In the genomic region with DNA sequence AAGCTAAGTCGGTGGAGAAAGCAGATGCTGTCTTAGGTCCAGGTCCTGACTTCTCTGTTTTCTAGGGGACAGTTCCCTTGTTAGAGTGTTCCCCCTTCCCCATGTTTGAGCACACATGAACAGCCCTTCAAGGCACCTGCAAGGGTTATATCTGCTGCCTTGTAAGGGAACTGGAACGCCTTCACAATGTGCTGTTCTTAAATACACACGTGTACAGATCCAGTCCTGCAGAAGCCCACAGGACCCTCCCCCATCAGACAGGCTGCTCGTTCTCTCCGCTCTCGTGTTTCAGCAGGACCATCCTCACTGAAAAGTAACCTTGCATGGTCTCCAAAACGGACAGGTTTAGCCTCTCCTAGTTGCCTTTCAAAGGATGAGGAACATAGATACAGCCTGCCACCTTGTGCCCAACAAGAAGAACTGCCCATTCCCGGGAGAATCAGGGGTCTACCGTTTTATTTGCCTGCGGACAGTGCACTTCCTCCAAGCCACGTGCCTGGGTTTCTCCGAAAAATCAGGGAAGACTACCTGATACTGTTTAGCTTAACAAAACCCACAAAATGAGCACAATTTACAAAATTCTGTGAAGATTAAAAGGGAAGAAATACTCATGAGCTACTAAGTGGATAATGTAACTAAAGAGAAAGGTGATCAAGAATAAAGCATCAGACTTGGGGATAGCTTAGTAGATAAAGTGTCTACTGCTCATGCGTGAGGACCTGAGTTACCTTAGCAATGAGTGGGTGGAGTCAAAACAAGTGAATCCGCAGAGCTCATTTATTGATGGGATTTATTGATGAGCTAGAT, we compare ENCODE assay signal across 9 mouse cellular contexts. TPM values are rescaled to one million over a fixed set of nuclear protein-coding genes. Genes with fewer than 3 reads are reported as not detected.
DNase-seq lines count a peak whose midpoint lies in the region; ATAC-seq and TF ChIP-seq lines count a peak whose summit lies in the region.
"Had no signal": no experiment of that assay in that cellular context is flagged by ENCODE, and none has a peak within 500 bp of the region (broad histone marks: within the 10 kb centered on the region; RNA-seq: fewer than 3 reads in every experiment).

No protein-coding gene starts in this region.

- intact Hi-C loops in heart, adult 2 months (cut with DNase I): loop anchor here (5.0 kb wide), 2 partner anchors 92 to 343 kb away; no protein-coding TSS in a partner anchor

- 0 out of 2 replicates have a peak overlapping the region, but pooled peaks have one; percentile 11 for H3K4me2 ChIP-seq in hindbrain, embryonic 12.5 days (replicated peaks)
- H3K4me2 ChIP-seq in lung, postnatal 0 days (replicated peaks; ENCODE audit: low read depth, low read length): no peak overlapping the region

- H3K36me3 ChIP-seq in heart, adult 2 months (ENCODE audit: control insufficient read depth, insufficient read depth, low read length): no peaks in the 10 kb centered on the region
- H3K36me3 ChIP-seq in ES-Bruce4 (ENCODE audit: control insufficient read depth, insufficient read depth, low read length, poor library complexity, severe bottlenecking): no peaks in the 10 kb centered on the region
- no peaks in the 10 kb centered on the region for H3K36me3 ChIP-seq in hindbrain, embryonic 12.5 days
- no peaks in the 10 kb centered on the region for H3K36me3 ChIP-seq in lung, postnatal 0 days (ENCODE audit: insufficient read depth, low read length)
- no peaks in the 10 kb centered on the region for H3K36me3 ChIP-seq in splenic B cell, adult 2 months (ENCODE audit: control insufficient read depth, insufficient read depth, low read length, poor library complexity, severe bottlenecking)

- no peaks in the 10 kb centered on the region for H3K9me3 ChIP-seq in ES-Bruce4 (replicated peaks; ENCODE audit: control insufficient read depth, insufficient read depth, low read length, poor library complexity, severe bottlenecking)
- no peaks in the 10 kb centered on the region for H3K9me3 ChIP-seq in hindbrain, embryonic 12.5 days (replicated peaks)
- H3K9me3 ChIP-seq in lung, postnatal 0 days (ENCODE audit: low read length): no peaks in the 10 kb centered on the region

- H3K4me1 ChIP-seq in heart, adult 2 months (ENCODE audit: control insufficient read depth, insufficient read depth, low read length): no peaks in the 10 kb centered on the region
- no peaks in the 10 kb centered on the region for H3K4me1 ChIP-seq in ES-Bruce4 (ENCODE audit: control insufficient read depth, insufficient read depth, low read length)
- H3K4me1 ChIP-seq in hindbrain, embryonic 12.5 days: no peaks in the 10 kb centered on the region
- no peaks in the 10 kb centered on the region for H3K4me1 ChIP-seq in lung, postnatal 0 days (ENCODE audit: insufficient read depth, low read depth, low read length)

- 20% methylated on average over 14 of the region's 14 CpGs for WGBS in heart, adult 2 months
- 22% methylated on average over 14 of the region's 14 CpGs for WGBS in hindbrain, embryonic 12.5 days
- WGBS in lung, postnatal 0 days: 16% methylated on average over 14 of the region's 14 CpGs

- peak; percentile 75 for TF ChIP-seq CTCF in heart, adult 2 months (IDR thresholded peaks at IDR 0.05)
- peak; percentile 50 for TF ChIP-seq CTCF in ES-Bruce4 (IDR thresholded peaks at IDR 0.05; ENCODE audit: low read depth, low read length)
- peak; percentile 82 for TF ChIP-seq CTCF in lung, postnatal 0 days (IDR thresholded peaks at IDR 0.05)

- H3K27me3 ChIP-seq in heart, adult 2 months (ENCODE audit: control insufficient read depth, insufficient read depth, low read length): no peaks in the 10 kb centered on the region; the same call in 1 of the 2 replicates
- no peaks in the 10 kb centered on the region for H3K27me3 ChIP-seq in ES-Bruce4 (ENCODE audit: control insufficient read depth, insufficient read depth, low read length, poor library complexity, severe bottlenecking)
- H3K27me3 ChIP-seq in hindbrain, embryonic 12.5 days: 0 out of 2 replicates have a peak, but pooled peaks cover 2% of the 10 kb centered on the region
- no peaks in the 10 kb centered on the region for H3K27me3 ChIP-seq in lung, postnatal 0 days (replicated peaks; ENCODE audit: insufficient read depth, low read length)
- H3K27me3 ChIP-seq in splenic B cell, adult 2 months (ENCODE audit: control insufficient read depth, insufficient read depth, low read length, poor library complexity, severe bottlenecking): no peaks in the 10 kb centered on the region

- TF ChIP-seq POLR2A in heart, adult 2 months (IDR thresholded peaks at IDR 0.05; ENCODE audit: insufficient read depth, low read depth, low read length): no peak
- no peak for TF ChIP-seq POLR2A in ES-Bruce4 (IDR thresholded peaks at IDR 0.05; ENCODE audit: insufficient read depth, low read length)

- H3K27ac ChIP-seq in heart, adult 2 months: no peak overlapping the region
- no peak overlapping the region for H3K27ac ChIP-seq in ES-Bruce4 (ENCODE audit: insufficient read depth, low read length)
- H3K27ac ChIP-seq in hindbrain, embryonic 12.5 days: no peak overlapping the region
- no peak overlapping the region for H3K27ac ChIP-seq in lung, postnatal 0 days (ENCODE audit: low read length)

- no peak for TF ChIP-seq EP300 in heart, adult 2 months (IDR thresholded peaks at IDR 0.05; ENCODE audit: insufficient read depth, low read depth, low read length)
- no peak for TF ChIP-seq EP300 in ES-Bruce4 (IDR thresholded peaks at IDR 0.05; ENCODE audit: insufficient read depth, low read depth, low read length)
- no peak for TF ChIP-seq EP300 in lung, postnatal 0 days (IDR thresholded peaks at IDR 0.05)

- no peaks in the 10 kb centered on the region for H3K79me2 ChIP-seq in heart, adult 2 months (replicated peaks; ENCODE audit: control insufficient read depth, insufficient read depth, low read length)

- no peak overlapping the region for H3K9ac ChIP-seq in heart, adult 2 months (ENCODE audit: low read depth, low read length)
- no peak overlapping the region for H3K9ac ChIP-seq in ES-Bruce4 (ENCODE audit: low read depth, poor library complexity, severe bottlenecking)
- H3K9ac ChIP-seq in hindbrain, embryonic 12.5 days: no peak overlapping the region
- no peak overlapping the region for H3K9ac ChIP-seq in lung, postnatal 0 days (replicated peaks; ENCODE audit: low read depth)

- no peak overlapping the region for H3K4me3 ChIP-seq in heart, adult 2 months
- H3K4me3 ChIP-seq in ES-Bruce4 (ENCODE audit: low read depth, low read length): no peak overlapping the region
- no peak overlapping the region for H3K4me3 ChIP-seq in hindbrain, embryonic 12.5 days
- no peak overlapping the region for H3K4me3 ChIP-seq in lung, postnatal 0 days (ENCODE audit: low read depth, low read length)

- ATAC-seq in hindbrain, embryonic 12.5 days (ENCODE audit: low FRiP score): peak; percentile 54; the same call in 1 of the 2 replicates
- no peak; the same call in 1 of the 2 replicates for ATAC-seq in lung, postnatal 0 days

- no peak for DNase-seq in heart, adult 2 months
- no peak for DNase-seq in heart, adult 8-10 months (ENCODE audit: low spot score)
- DNase-seq in embryo, embryonic 10.5 days (ENCODE audit: low spot score): peak; percentile 90
- DNase-seq in lung, postnatal 0 days (ENCODE audit: low spot score): peak; percentile 56
- peak; percentile 26 for DNase-seq in splenic B cell, adult 2 months (ENCODE audit: low read depth, low spot score)
- DNase-seq in thymus, postnatal 25 days: no peak

RNA-seq across cellular contexts. Expression of gene Mepe, which starts 14.8 kb away (rescaled TPM):
- not detected for total RNA-seq in heart, adult 2 months (2021)
- polyA plus RNA-seq in heart, adult 2 months (2012; rRNA removed): not detected in 2 replicates
- not detected for total RNA-seq in heart, adult 8-10 months (2022)
- not detected in 2 replicates for polyA plus RNA-seq in ES-Bruce4 (2011; ENCODE audit: insufficient read depth, insufficient read length, low read depth, missing spikeins)
- polyA plus RNA-seq in hindbrain, embryonic 12.5 days (2016; fragmentation: Nextera tagmentation; extraction: Ambion mirVana): not detected in 2 replicates
- not detected in 2 replicates for polyA plus RNA-seq in lung, postnatal 0 days (2015; fragmentation: Nextera tagmentation; extraction: Ambion mirVana)
- total RNA-seq: neutrophil, adult 5-6 weeks had no signal

RNA-seq across cellular contexts. Expression of gene Ibsp, which starts 40.9 kb away (rescaled TPM):
- total RNA-seq in heart, adult 2 months (2021): not detected
- 0.12 TPM in 1 of 2 replicates, not detected in the other for polyA plus RNA-seq in heart, adult 2 months (2012; rRNA removed)
- total RNA-seq in heart, adult 8-10 months (2022): not detected
- polyA plus RNA-seq in ES-Bruce4 (2011; ENCODE audit: insufficient read depth, insufficient read length, low read depth, missing spikeins): not detected in 2 replicates
- 0.14 TPM in 1 of 2 replicates, not detected in the other for polyA plus RNA-seq in hindbrain, embryonic 12.5 days (2016; fragmentation: Nextera tagmentation; extraction: Ambion mirVana)
- polyA plus RNA-seq in lung, postnatal 0 days (2015; fragmentation: Nextera tagmentation; extraction: Ambion mirVana): 0.37 and 1.2 TPM in 2 replicates
- total RNA-seq: neutrophil, adult 5-6 weeks had no signal

Comparison
In these comparisons a context has a peak if more than half of its experiments do, and no peak if none do; other contexts are left out.
1. DNase-seq: peak in embryo, embryonic 10.5 days (single experiment), lung, postnatal 0 days (single experiment) and splenic B cell, adult 2 months (single experiment); none in heart, adult 2 months (0 of 2), heart, adult 8-10 months (single experiment) and thymus, postnatal 25 days (single experiment).
2. Peak in every context shown above with its lines, with median percentiles within 50 percentile points of each other: CTCF ChIP-seq.